Mouse (Mus musculus) olfactory bulb, adult 2 months (tissue): ENCODE measurements at regions not wholly inside any gene's neighbourhood (a gene's known extent, or its start where the extent isn't known, plus 50 kb on each side); places are given as distances from the start of the nearest gene placed in this dataset.
A peak's percentile ranks its signal among the peaks of the same experiment; 100 is the strongest.

Experiments used
- H3K27ac ChIP-seq: fragments of 200-500 bp; 2 replicates; pipeline ENCODE4 v1.5.1; 2012; ENCODE audit warnings: low read depth, low read length; ENCODE audit not compliant: insufficient read depth
- H3K4me1 ChIP-seq: fragments of 200-500 bp; 2 replicates; pipeline ENCODE4 v1.6.1; 2012; ENCODE audit warnings: low read length; ENCODE audit not compliant: control insufficient read depth, insufficient read depth
- H3K4me3 ChIP-seq: fragments of 200-500 bp; 2 replicates; pipeline ENCODE4 v1.5.1; 2012; ENCODE audit warnings: mild to moderate bottlenecking, low read depth, low read length, moderate library complexity; ENCODE audit not compliant: insufficient read depth
- CTCF ChIP-seq: fragments of 200-500 bp; IDR thresholded peaks from 2 replicates; pipeline ENCODE4 v1.5.1; 2012; ENCODE audit warnings: low read depth, mild to moderate bottlenecking, low read length, moderate library complexity; ENCODE audit not compliant: insufficient read depth
- POLR2A ChIP-seq: fragments of 200-500 bp; IDR thresholded peaks from 2 replicates; pipeline ENCODE4 v1.6.1; 2012; ENCODE audit warnings: mild to moderate bottlenecking, low read depth, low read length, moderate library complexity; ENCODE audit not compliant: insufficient read depth
- WGBS: fragments of 180-500 bp; shearing (Covaris S2); methylation state at CpG from one replicate; pipeline ENCODE4 v1.1.7; 2018; 5-methylcytosine and 5-hydroxymethylcytosine counted together

GRCm38 (mm10) chr6:98107123-98107522, 235.4 kb downstream of the Gm765 start:
- Histone ChIP-seq H3K27ac (no peak overlapping the region), H3K4me1 (no peaks in the 10 kb centered on the region), H3K4me3 (no peak overlapping the region)
- TF ChIP-seq CTCF (no peak), POLR2A (no peak)
- WGBS: 70% methylated on average over 5 of the region's 5 CpGs

- no peak for TF ChIP-seq CTCF
- TF ChIP-seq POLR2A: no peak
- Histone ChIP-seq H3K4me3 (peak overlapping the region; percentile 27; the same call in 1 of the 2 replicates), H3K27ac (no peak overlapping the region), H3K4me1 (no peaks in the 10 kb centered on the region)
- 22% methylated on average over 18 of the region's 18 CpGs for WGBS
Measured at GRCm38 (mm10) chr6:98105280-98106090, 237.1 kb downstream of the Gm765 start.

- 51% methylated on average over 3 of the region's 3 CpGs for WGBS
- Histone ChIP-seq H3K27ac (no peak overlapping the region), H3K4me3 (no peak overlapping the region), H3K4me1 (no peaks in the 10 kb centered on the region)
- TF ChIP-seq CTCF: no peak
- TF ChIP-seq POLR2A: no peak
Measured at GRCm38 (mm10) chr6:98104432-98104831, 238.1 kb downstream of the Gm765 start.

- no peaks in the 10 kb centered on the region for H3K4me1 ChIP-seq
- H3K4me3 ChIP-seq: no peak overlapping the region
- no peak overlapping the region for H3K27ac ChIP-seq
- WGBS: 93% methylated on average over 4 of the region's 4 CpGs
- no peak for TF ChIP-seq CTCF
- TF ChIP-seq POLR2A: no peak
Measured at GRCm38 (mm10) chr6:98101023-98101422, 241.5 kb downstream of the Gm765 start.

- 92% methylated on average over 9 of the region's 9 CpGs for WGBS
- TF ChIP-seq POLR2A (no peak), CTCF (no peak)
- Histone ChIP-seq H3K27ac (no peak overlapping the region), H3K4me3 (no peak overlapping the region), H3K4me1 (no peaks in the 10 kb centered on the region)
Measured at GRCm38 (mm10) chr6:98099126-98099525, 243.4 kb downstream of the Gm765 start.

GRCm38 (mm10) chr6:98095243-98095642, 247.3 kb downstream of the Gm765 start:
- Histone ChIP-seq H3K4me1 (no peaks in the 10 kb centered on the region), H3K4me3 (no peak overlapping the region), H3K27ac (no peak overlapping the region)
- TF ChIP-seq CTCF: no peak
- no peak for TF ChIP-seq POLR2A
- 50% methylated on average over 4 of the region's 4 CpGs for WGBS

- no peaks in the 10 kb centered on the region for H3K4me1 ChIP-seq
- TF ChIP-seq CTCF: no peak
- TF ChIP-seq POLR2A: no peak
- 32% methylated on average over 4 of the region's 4 CpGs for WGBS
- no peak overlapping the region for H3K27ac ChIP-seq
- H3K4me3 ChIP-seq: no peak overlapping the region
Measured at GRCm38 (mm10) chr6:98089185-98089584, 253.4 kb downstream of the Gm765 start.

GRCm38 (mm10) chr6:98080076-98080475, 262.5 kb downstream of the Gm765 start:
- Histone ChIP-seq H3K4me1 (no peaks in the 10 kb centered on the region), H3K27ac (no peak overlapping the region), H3K4me3 (no peak overlapping the region)
- TF ChIP-seq POLR2A (no peak), CTCF (no peak)
- 42% methylated on average over 4 of the region's 4 CpGs for WGBS
